Mouse (Mus musculus): ENCODE data around the gene Vmn1r24. TPM values are rescaled to one million over a fixed set of nuclear protein-coding genes. Genes with fewer than 3 reads are reported as not detected.

Vmn1r24 gene
- polyA plus RNA-seq (2015; fragmentation: Nextera tagmentation; extraction: Ambion mirVana) = not detected in 2 replicates

GRCm38 (mm10) chr6:57961403-57961802 lies at the start of gene Vmn1r24:
Vmn1r24 (minus strand) TSS chr6:57961503.

GRCm38 (mm10) chr6:57980710-57981109 lies 19.4 kb upstream of the Vmn1r24 start, which contains the start of gene Vmn1r25:
Vmn1r25 (minus strand) TSS chr6:57980810.

GRCm38 (mm10) chr6:57926738-57927137 lies 34.6 kb downstream of the Vmn1r24 start, which contains the start of gene Vmn1r23:
Vmn1r23 (minus strand) TSS chr6:57926838.

GRCm38 (mm10) chr6:57907928-57908327 lies 53.4 kb downstream of the Vmn1r24 start, which contains the start of gene Vmn1r22:
Vmn1r22 (minus strand) TSS chr6:57908028.

Other genes with a start within 250 kb of the Vmn1r24 start
- gene Vopp1, start 136.3 kb downstream of the Vmn1r24 start, polyA plus RNA-seq (2015; fragmentation: Nextera tagmentation; extraction: Ambion mirVana) = 44.7 and 51.5 TPM in 2 replicates
- not detected in 2 replicates for gene Vmn1r21, start 111.2 kb downstream of the Vmn1r24 start, polyA plus RNA-seq (2015; fragmentation: Nextera tagmentation; extraction: Ambion mirVana)
- not detected in 2 replicates for gene Vmn1r22, start 53.5 kb downstream of the Vmn1r24 start, polyA plus RNA-seq (2015; fragmentation: Nextera tagmentation; extraction: Ambion mirVana)
- not detected in 2 replicates for gene Vmn1r23, start 34.7 kb downstream of the Vmn1r24 start, polyA plus RNA-seq (2015; fragmentation: Nextera tagmentation; extraction: Ambion mirVana)
- not detected in 2 replicates for gene Vmn1r25, start 19.3 kb upstream of the Vmn1r24 start, polyA plus RNA-seq (2015; fragmentation: Nextera tagmentation; extraction: Ambion mirVana)
- not detected in 2 replicates for gene Vmn1r26, start 53.7 kb upstream of the Vmn1r24 start, polyA plus RNA-seq (2015; fragmentation: Nextera tagmentation; extraction: Ambion mirVana)

All from spleen, postnatal 0 days (tissue).